Mouse (Mus musculus): ENCODE data around the gene Gm7735. TPM values are rescaled to one million over a fixed set of nuclear protein-coding genes. Genes with fewer than 3 reads are reported as not detected.
"Not testable (repeated sequence)": the region's sequence is repeated elsewhere in the genome, so short reads cannot be mapped to it uniquely, and the experiment has no call there.

Gene Gm7735
- total RNA-seq (2021): not detected
- long read RNA-seq, experiment 1: 0 reads
- long read RNA-seq, experiment 2: 0 reads

DNA sequence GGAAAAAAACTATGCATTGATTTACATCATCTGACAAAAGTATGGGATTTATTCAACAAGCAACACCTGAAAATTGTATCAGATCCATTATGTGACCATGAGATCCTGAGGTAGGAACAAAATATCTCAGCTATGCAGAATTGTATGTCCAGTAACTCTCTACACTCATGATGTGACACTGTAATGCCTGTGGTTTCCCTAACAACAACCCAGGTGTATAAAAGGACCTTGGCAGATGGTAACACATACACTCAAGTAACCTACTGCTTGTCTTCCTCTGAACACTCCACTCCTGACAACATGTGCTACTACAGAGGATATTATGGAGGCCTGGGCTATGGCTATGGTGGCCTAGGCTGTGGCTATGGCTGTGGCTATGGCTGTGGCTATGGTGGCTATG is at the start of gene Gm7735:
Gene Gm7735, plus strand, starts transcription at position 301 of the 400 bp plus-strand sequence.
- DNase-seq (ENCODE audit: extremely low spot score in 1 of 2, low spot score in 2 of 2); H3K27ac ChIP-seq; H3K4me3 ChIP-seq; intact Hi-C loops (cut with DNase I): not testable (repeated sequence)

DNA sequence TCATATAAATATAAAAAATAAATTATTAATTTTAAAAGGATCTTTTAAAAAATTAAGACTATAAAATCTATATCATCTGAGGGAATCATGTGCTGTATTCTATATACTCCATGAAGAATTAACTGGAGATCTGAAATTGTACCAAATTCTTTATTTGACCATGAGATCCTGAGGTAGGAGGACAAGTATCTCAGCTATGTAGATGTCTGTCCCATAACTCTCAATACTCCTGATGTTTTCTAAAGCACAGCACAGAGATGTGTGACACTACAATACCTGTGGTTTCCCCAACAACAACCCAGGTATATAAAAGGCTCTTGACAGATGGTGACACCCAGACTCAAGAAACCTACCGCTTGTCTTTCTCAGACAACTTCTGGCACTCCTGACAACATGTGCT is 28.7 kb upstream of the Gm7735 start, which contains the start of gene Gm6358:
Gene Gm6358, plus strand, starts transcription at position 301 of the 400 bp plus-strand sequence.
- H3K4me3 ChIP-seq: no peak within 1 kb of the TSS

DNA sequence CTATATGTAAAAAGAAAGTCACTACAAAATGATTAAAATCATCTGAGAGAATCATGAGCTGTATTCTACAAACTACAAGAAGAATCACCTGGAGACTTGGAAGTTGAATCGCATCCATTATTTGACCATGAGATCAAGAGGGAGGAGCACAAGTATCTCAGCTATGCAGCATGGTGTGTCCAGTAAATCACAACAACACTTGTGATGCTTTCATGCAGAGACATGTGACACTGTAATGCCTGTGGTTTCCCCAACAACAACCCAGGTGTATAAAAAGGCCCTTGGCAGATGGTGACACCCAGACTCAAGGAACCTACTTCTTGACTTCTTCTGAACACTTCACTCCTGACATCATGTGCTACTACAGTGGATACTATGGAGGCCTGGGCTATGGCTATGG is 18.5 kb upstream of the Gm7735 start, which contains the start of gene Gm10061:
Gene Gm10061, plus strand, starts transcription at position 301 of the 400 bp plus-strand sequence.
- H3K27ac ChIP-seq: no peak within 1 kb of the TSS
- H3K4me3 ChIP-seq: no peak within 1 kb of the TSS
- intact Hi-C loops (cut with DNase I): no loop called here
- no peak for TF ChIP-seq CTCF (IDR thresholded peaks at IDR 0.05)
- DNase-seq (ENCODE audit: extremely low spot score in 1 of 2, low spot score in 2 of 2): no peak

More for the DNA sequence above, 28.7 kb upstream of the Gm7735 start, which contains the start of gene Gm6358:
- TF ChIP-seq CTCF (IDR thresholded peaks at IDR 0.05): no peak
- intact Hi-C loops (cut with DNase I): no loop called here
- DNase-seq (ENCODE audit: extremely low spot score in 1 of 2, low spot score in 2 of 2): no peak
- no peak within 1 kb of the TSS for H3K27ac ChIP-seq

DNA sequence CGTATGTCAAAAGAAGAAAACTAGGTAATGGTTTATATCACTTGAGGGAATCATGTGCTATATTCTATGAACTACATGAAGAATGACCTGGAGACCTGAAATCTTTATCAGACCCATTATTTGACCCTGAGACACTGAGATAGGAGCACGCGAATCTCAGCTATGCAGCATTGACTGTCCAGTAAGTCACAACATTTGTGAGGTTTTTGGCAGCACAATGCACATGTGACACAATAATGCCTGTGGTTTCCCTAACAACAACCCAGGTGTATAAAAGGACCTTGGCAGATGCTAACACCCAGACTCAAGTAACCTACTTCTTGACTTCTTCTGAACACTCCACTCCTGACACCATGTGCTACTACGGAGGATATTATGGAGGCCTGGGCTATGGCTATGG is 11.6 kb upstream of the Gm7735 start, which contains the start of gene Gm9789:
Gene Gm9789, plus strand, starts transcription at position 301 of the 400 bp plus-strand sequence.
- no peak for DNase-seq (ENCODE audit: extremely low spot score in 1 of 2, low spot score in 2 of 2)
- no peak within 1 kb of the TSS for H3K4me3 ChIP-seq
- no peak for TF ChIP-seq CTCF (IDR thresholded peaks at IDR 0.05)
- intact Hi-C loops (cut with DNase I): no loop called here
- no peak within 1 kb of the TSS for H3K27ac ChIP-seq

DNA sequence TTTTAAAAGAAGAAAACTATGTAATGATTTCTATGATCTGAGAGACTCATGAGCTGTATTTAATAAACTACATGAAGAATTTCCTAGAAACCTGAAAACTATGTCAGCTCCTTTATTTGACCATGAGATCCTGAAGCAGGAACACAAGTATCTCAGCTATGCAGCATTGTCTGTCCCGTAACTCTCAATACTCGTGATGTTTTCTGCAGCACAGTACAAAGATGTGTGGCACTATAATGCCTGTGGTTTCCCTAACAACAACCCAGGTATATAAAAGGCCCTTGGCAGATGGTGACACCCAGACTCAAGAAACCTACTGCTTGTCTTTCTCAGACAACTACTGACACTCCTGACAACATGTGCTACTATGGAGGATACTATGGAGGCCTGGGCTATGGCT is 5.1 kb downstream of the Gm7735 start, which contains the start of gene 1110057P08Rik:
Gene 1110057P08Rik, plus strand, starts transcription at position 301 of the 400 bp plus-strand sequence.
- no peak within 1 kb of the TSS for H3K27ac ChIP-seq
- TF ChIP-seq CTCF (IDR thresholded peaks at IDR 0.05): no peak
- H3K4me3 ChIP-seq: no peak within 1 kb of the TSS
- DNase-seq (ENCODE audit: extremely low spot score in 1 of 2, low spot score in 2 of 2): no peak
- intact Hi-C loops (cut with DNase I): no loop called here

DNA sequence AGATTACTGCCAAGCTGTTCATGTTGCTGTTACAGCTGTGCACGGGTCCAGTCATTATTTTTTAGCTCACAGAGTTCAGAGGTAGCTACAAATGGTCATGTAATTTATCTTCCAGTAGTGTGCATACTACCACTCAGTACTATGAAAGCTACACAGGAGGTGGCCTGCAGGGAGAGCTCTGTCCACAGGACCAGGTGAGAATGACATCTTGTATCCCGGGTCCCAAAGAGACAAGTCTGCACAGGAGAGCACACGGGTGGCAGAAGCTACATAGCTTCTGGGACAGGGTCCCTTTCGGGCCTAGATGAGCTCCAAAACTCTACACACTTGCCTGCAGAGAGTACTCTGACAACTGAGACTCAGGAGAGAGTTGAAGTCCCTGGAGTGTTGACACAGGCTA is 19.3 kb downstream of the Gm7735 start:
- no peak overlapping the region for H3K27ac ChIP-seq
- TF ChIP-seq CTCF (IDR thresholded peaks at IDR 0.05): no peak
- no peak for DNase-seq (ENCODE audit: extremely low spot score in 1 of 2, low spot score in 2 of 2)
- intact Hi-C loops (cut with DNase I): no loop called here
- no peak overlapping the region for H3K4me3 ChIP-seq

DNA sequence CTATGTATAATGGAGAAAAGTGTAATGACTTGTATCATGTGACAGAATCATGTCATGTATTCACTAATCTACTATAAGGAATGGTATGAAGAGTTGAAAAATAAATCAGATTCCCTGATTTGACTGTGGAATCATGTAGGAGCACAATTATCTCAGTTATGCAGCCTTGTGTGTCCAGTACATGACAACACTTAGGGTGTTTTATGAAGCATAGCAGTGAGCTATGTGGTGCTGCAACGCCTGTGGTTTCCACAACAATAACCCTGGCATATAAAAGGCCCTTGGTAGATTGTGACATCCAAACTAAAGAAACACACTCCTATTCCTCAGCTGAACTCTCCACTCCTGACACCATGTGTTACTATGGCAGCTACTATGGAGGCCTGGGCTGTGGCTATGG is 36.3 kb downstream of the Gm7735 start, which contains the start of gene Krtap20-2:
Gene Krtap20-2, plus strand, starts transcription at position 301 of the 400 bp plus-strand sequence.
- Histone ChIP-seq H3K27ac (no peak within 1 kb of the TSS), H3K4me3 (no peak within 1 kb of the TSS)
- DNase-seq (ENCODE audit: extremely low spot score in 1 of 2, low spot score in 2 of 2): no peak
- TF ChIP-seq CTCF (IDR thresholded peaks at IDR 0.05): no peak
- intact Hi-C loops (cut with DNase I): no loop called here

Other genes starting within 250 kb of the Gm7735 start
- not detected for gene Krtap19-9b, start 237.2 kb upstream of the Gm7735 start, total RNA-seq (2021)
- gene Krtap16-3, start 206.6 kb upstream of the Gm7735 start, total RNA-seq (2021): not detected
- not detected for gene Krtap22-2, start 158.7 kb upstream of the Gm7735 start, total RNA-seq (2021)
- gene Gm10229, start 154.2 kb upstream of the Gm7735 start, total RNA-seq (2021): not detected
- not detected for gene Krtap6-1, start 137.8 kb upstream of the Gm7735 start, total RNA-seq (2021)
- not detected for gene Gm10228, start 128.0 kb upstream of the Gm7735 start, total RNA-seq (2021)
- gene Krtap6-5, start 121.6 kb upstream of the Gm7735 start, total RNA-seq (2021): not detected
- gene 1110025L11Rik, start 105.5 kb upstream of the Gm7735 start, total RNA-seq (2021): not detected
- not detected for gene Krtap6-3, start 85.5 kb upstream of the Gm7735 start, total RNA-seq (2021)
- not detected for gene Gm6358, start 28.6 kb upstream of the Gm7735 start, total RNA-seq (2021)
- gene Gm10061, start 18.4 kb upstream of the Gm7735 start, total RNA-seq (2021): not detected
- gene Gm9789, start 11.5 kb upstream of the Gm7735 start, total RNA-seq (2021): not detected
- gene 1110057P08Rik, start 5.2 kb downstream of the Gm7735 start, total RNA-seq (2021): not detected
- not detected for gene Krtap20-2, start 36.4 kb downstream of the Gm7735 start, total RNA-seq (2021)
- not detected for gene Krtap21-1, start 234.4 kb downstream of the Gm7735 start, total RNA-seq (2021)

Measured in left cerebral cortex, adult 2 months (tissue).